Mouse (Mus musculus): ENCODE results near the gene Rab31. TPM values are rescaled to one million over a fixed set of nuclear protein-coding genes. Genes with fewer than 3 reads are reported as not detected.

The Rab31 gene
- polyA plus RNA-seq, 1 experiment from 2014 or later, result 23.5 TPM

DNA sequence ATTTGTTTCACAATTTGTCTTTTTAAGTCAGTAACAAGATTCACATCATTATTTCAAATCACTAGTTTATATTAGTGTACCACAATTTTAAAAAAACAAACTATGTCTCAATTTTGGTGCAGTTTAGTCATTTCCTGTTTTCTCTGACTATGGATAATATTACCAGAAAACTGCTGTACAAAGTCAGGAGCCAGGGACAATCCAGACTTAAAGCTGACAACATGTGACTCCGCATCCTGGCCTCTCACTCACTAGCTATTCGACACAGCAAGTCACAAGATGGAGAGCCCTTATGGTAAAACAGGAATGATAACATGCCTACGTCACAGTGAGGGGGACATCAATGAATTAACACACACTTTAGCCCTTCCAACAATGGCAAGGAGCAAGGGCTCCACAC, 109.9 kb downstream of the Rab31 start:
- H3K9ac ChIP-seq (ENCODE audit: low read length), result no peak overlapping the region
- 68% methylated on average over 3 of the region's 3 CpGs for WGBS
- TF ChIP-seq EP300 (optimal IDR thresholded peaks at IDR 0.05) (no peak), CTCF (IDR thresholded peaks at IDR 0.05; ENCODE audit: low read depth) (no peak)

DNA sequence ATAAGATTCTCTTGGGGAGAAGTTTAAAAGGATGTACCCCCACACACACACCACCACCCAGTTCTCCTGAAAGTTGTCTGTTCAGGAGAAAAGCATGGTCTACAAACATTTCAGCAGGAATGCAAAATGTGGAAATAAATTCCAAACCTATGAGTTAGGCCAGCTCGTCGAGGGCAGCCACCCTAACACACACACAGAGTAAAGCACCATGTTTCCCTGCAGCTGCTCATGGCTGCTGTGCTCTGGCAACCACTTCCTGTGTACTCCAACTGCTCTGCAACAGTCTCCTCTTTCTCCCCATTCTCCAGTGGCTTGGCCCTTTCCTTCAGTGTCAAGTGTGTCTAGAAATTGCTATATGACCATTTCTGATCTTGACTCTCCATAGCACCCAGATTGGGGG, 114.1 kb downstream of the Rab31 start:
- no peak overlapping the region for H3K9ac ChIP-seq (ENCODE audit: low read length)
- ATAC-seq (ENCODE audit: low FRiP score, low TSS enrichment), result no peak
- no peaks in the 10 kb centered on the region for H3K9me3 ChIP-seq (ENCODE audit: control insufficient read depth, low read length)
- H3K4me2 ChIP-seq (replicated peaks; ENCODE audit: low read depth), result no peak overlapping the region
- H3K27me3 ChIP-seq (ENCODE audit: control insufficient read depth, insufficient read depth, low read length), result no peaks in the 10 kb centered on the region
- H3K4me1 ChIP-seq (replicated peaks; ENCODE audit: control insufficient read depth, insufficient read depth), result no peaks in the 10 kb centered on the region
- H3K36me3 ChIP-seq (ENCODE audit: control insufficient read depth, insufficient read depth, low read length), result no peaks in the 10 kb centered on the region
- TF ChIP-seq CTCF (IDR thresholded peaks at IDR 0.05; ENCODE audit: low read depth) (no peak), EP300 (optimal IDR thresholded peaks at IDR 0.05) (no peak)
- WGBS, result 46% methylated on average over 2 of the region's 2 CpGs
- no peak overlapping the region for H3K4me3 ChIP-seq (ENCODE audit: low read depth, low read length)
- no peak overlapping the region for H3K27ac ChIP-seq (replicated peaks)
- no peak for DNase-seq (ENCODE audit: low spot score)

More for the DNA sequence above, 109.9 kb downstream of the Rab31 start:
- no peak overlapping the region; the same call in 1 of the 2 replicates for H3K27ac ChIP-seq (replicated peaks)
- H3K4me3 ChIP-seq (ENCODE audit: low read depth, low read length), result no peak overlapping the region
- DNase-seq (ENCODE audit: low spot score) (no peak), ATAC-seq (ENCODE audit: low FRiP score, low TSS enrichment) (no peak)
- no peak overlapping the region for H3K4me2 ChIP-seq (replicated peaks; ENCODE audit: low read depth)
- no peaks in the 10 kb centered on the region for H3K36me3 ChIP-seq (ENCODE audit: control insufficient read depth, insufficient read depth, low read length)
- H3K9me3 ChIP-seq (ENCODE audit: control insufficient read depth, low read length), result no peaks in the 10 kb centered on the region
- no peaks in the 10 kb centered on the region for H3K4me1 ChIP-seq (replicated peaks; ENCODE audit: control insufficient read depth, insufficient read depth)
- H3K27me3 ChIP-seq (ENCODE audit: control insufficient read depth, insufficient read depth, low read length), result no peaks in the 10 kb centered on the region

DNA sequence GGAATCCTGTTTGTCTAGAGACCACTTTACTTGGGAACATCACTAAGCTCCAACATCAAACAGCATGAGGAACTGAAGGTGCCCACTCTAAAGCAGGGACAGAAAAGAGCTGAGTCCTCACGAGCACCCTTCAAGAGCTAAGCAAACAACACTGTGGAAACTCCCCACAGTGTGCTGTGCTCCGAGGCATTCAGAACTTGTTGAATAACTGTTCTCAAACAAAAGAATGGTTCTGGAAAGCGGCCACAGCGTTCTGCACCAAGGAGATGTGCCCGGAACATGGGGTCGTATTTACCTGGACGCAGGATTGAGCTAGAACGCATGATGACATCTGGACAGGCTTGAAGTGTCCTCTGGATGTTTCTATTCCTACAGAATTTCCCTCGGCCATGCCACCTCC, 114.6 kb downstream of the Rab31 start:
- Histone ChIP-seq H3K9me3 (ENCODE audit: control insufficient read depth, low read length) (no peaks in the 10 kb centered on the region), H3K36me3 (ENCODE audit: control insufficient read depth, insufficient read depth, low read length) (no peaks in the 10 kb centered on the region), H3K4me3 (ENCODE audit: low read depth, low read length) (no peak overlapping the region), H3K4me2 (replicated peaks; ENCODE audit: low read depth) (no peak overlapping the region), H3K27ac (replicated peaks) (no peak overlapping the region), H3K27me3 (ENCODE audit: control insufficient read depth, insufficient read depth, low read length) (no peaks in the 10 kb centered on the region), H3K4me1 (replicated peaks; ENCODE audit: control insufficient read depth, insufficient read depth) (no peaks in the 10 kb centered on the region), H3K9ac (ENCODE audit: low read length) (no peak overlapping the region)
- DNase-seq (ENCODE audit: low spot score) (no peak), ATAC-seq (ENCODE audit: low FRiP score, low TSS enrichment) (no peak)
- TF ChIP-seq EP300 (optimal IDR thresholded peaks at IDR 0.05) (no peak), CTCF (IDR thresholded peaks at IDR 0.05; ENCODE audit: low read depth) (no peak)
- WGBS, result 64% methylated on average over 9 of the region's 9 CpGs

DNA sequence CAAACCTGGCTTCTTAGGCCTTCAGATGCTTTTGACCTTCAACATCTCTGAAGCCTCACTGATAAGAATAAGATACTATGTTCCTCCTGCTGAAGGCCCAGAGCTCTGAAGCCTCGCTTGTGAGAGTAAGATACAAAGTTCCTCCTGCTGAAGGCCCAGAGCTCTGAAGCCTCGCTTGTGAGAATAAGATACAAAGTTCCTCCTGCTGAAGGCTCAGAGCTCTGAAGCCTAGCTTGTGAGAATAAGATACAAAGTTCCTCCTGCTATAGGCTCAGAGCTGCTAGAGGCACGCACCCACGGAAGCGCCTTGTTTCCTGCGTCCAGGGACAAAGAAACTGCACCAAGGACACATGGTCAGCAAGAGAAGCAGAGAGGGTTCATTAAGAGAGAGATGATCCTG, 115.8 kb downstream of the Rab31 start:
- DNase-seq (ENCODE audit: low spot score) (no peak), ATAC-seq (ENCODE audit: low FRiP score, low TSS enrichment) (no peak)
- Histone ChIP-seq H3K36me3 (ENCODE audit: control insufficient read depth, insufficient read depth, low read length) (no peaks in the 10 kb centered on the region), H3K4me3 (ENCODE audit: low read depth, low read length) (no peak overlapping the region), H3K27me3 (ENCODE audit: control insufficient read depth, insufficient read depth, low read length) (no peaks in the 10 kb centered on the region), H3K9me3 (ENCODE audit: control insufficient read depth, low read length) (no peaks in the 10 kb centered on the region), H3K4me2 (replicated peaks; ENCODE audit: low read depth) (no peak overlapping the region), H3K4me1 (replicated peaks; ENCODE audit: control insufficient read depth, insufficient read depth) (no peaks in the 10 kb centered on the region), H3K9ac (ENCODE audit: low read length) (no peak overlapping the region), H3K27ac (replicated peaks) (no peak overlapping the region)
- TF ChIP-seq CTCF (IDR thresholded peaks at IDR 0.05; ENCODE audit: low read depth) (no peak), EP300 (optimal IDR thresholded peaks at IDR 0.05) (no peak)
- 87% methylated on average over 6 of the region's 6 CpGs for WGBS

DNA sequence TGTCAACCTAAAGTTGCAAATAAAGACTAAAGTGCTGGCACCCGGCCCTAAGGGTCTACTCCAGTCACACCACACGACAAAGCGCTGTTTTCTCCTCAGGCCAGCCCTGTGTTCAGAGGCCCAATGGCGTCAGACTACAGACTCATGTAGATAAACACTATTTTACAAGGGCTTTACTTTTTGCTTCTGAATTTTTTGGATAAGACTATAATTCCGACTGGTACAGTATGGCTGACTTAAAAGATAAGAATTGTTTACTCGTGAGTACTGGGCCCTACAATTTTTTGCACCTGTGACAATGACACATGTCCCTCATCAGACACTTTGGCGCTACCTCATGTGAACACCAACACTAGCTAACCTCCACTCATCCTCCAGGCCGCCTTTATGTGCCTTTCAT, 116.5 kb downstream of the Rab31 start:
- no peak for TF ChIP-seq EP300 (optimal IDR thresholded peaks at IDR 0.05)
- TF ChIP-seq CTCF (IDR thresholded peaks at IDR 0.05; ENCODE audit: low read depth), result no peak
- Histone ChIP-seq H3K4me1 (replicated peaks; ENCODE audit: control insufficient read depth, insufficient read depth) (no peaks in the 10 kb centered on the region), H3K9ac (ENCODE audit: low read length) (no peak overlapping the region), H3K27ac (replicated peaks) (no peak overlapping the region), H3K9me3 (ENCODE audit: control insufficient read depth, low read length) (no peaks in the 10 kb centered on the region), H3K36me3 (ENCODE audit: control insufficient read depth, insufficient read depth, low read length) (no peaks in the 10 kb centered on the region), H3K4me3 (ENCODE audit: low read depth, low read length) (no peak overlapping the region), H3K27me3 (ENCODE audit: control insufficient read depth, insufficient read depth, low read length) (no peaks in the 10 kb centered on the region), H3K4me2 (replicated peaks; ENCODE audit: low read depth) (no peak overlapping the region)
- no peak for DNase-seq (ENCODE audit: low spot score)
- no peak for ATAC-seq (ENCODE audit: low FRiP score, low TSS enrichment)
- WGBS, result 82% methylated on average over 8 of the region's 8 CpGs

DNA sequence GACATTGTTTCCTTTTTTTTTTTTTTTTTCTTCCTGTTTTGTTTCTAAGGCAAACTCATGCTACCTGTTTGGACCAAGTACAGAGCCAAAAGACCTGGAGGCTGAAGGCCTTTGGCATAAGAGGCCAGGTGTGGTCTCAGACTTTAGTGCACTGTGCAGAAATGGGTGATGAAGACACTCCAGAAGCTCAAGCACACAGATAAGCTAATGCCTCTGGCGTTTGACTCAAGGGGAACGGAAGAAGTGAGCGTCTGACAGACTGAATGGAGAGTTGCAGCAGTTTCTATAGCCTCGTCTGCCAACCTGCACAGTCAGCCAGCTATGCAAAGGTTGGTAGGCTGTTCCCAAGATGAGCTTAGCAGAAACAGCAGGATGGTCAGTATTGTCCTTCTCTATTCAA, 116.9 kb downstream of the Rab31 start:
- TF ChIP-seq CTCF (IDR thresholded peaks at IDR 0.05; ENCODE audit: low read depth) (no peak), EP300 (optimal IDR thresholded peaks at IDR 0.05) (no peak)
- Histone ChIP-seq H3K4me1 (replicated peaks; ENCODE audit: control insufficient read depth, insufficient read depth) (no peaks in the 10 kb centered on the region), H3K27me3 (ENCODE audit: control insufficient read depth, insufficient read depth, low read length) (no peaks in the 10 kb centered on the region), H3K9me3 (ENCODE audit: control insufficient read depth, low read length) (no peaks in the 10 kb centered on the region), H3K4me2 (replicated peaks; ENCODE audit: low read depth) (no peak overlapping the region), H3K9ac (ENCODE audit: low read length) (no peak overlapping the region), H3K36me3 (ENCODE audit: control insufficient read depth, insufficient read depth, low read length) (no peaks in the 10 kb centered on the region), H3K27ac (replicated peaks) (no peak overlapping the region), H3K4me3 (ENCODE audit: low read depth, low read length) (no peak overlapping the region)
- DNase-seq (ENCODE audit: low spot score) (no peak), ATAC-seq (ENCODE audit: low FRiP score, low TSS enrichment) (no peak)
- WGBS, result 72% methylated on average over 4 of the region's 4 CpGs

All from stomach, postnatal 0 days (tissue).